Mouse (Mus musculus): ENCODE measurements at regions not wholly inside any gene's neighbourhood (a gene's known extent, or its start where the extent isn't known, plus 50 kb on each side); places are given as distances from the start of the nearest gene placed in this dataset.

- H3K79me2 ChIP-seq (ENCODE audit: control insufficient read depth, insufficient read depth, low read length, poor library complexity), result no peaks in the 10 kb centered on the region
- H3K9ac ChIP-seq (ENCODE audit: control insufficient read depth, low read depth, low read length, poor library complexity, severe bottlenecking), result no peak overlapping the region
- H3K9me3 ChIP-seq (replicated peaks; ENCODE audit: insufficient read depth, low read length), result no peaks in the 10 kb centered on the region
- no peak overlapping the region for H3K27ac ChIP-seq (ENCODE audit: control insufficient read depth, low read depth, low read length)
- no peaks in the 10 kb centered on the region for H3K27me3 ChIP-seq (ENCODE audit: control insufficient read depth in 1 of 2, insufficient read depth in 2 of 2, low read length in 2 of 2)
- no peak for TF ChIP-seq E2F4 (IDR thresholded peaks at IDR 0.05; ENCODE audit: borderline replicate concordance, low read depth, low read length)
- TF ChIP-seq BHLHE40 (IDR thresholded peaks at IDR 0.05; ENCODE audit: borderline replicate concordance, low read depth, low read length), result no peak
- no peak for TF ChIP-seq ELF1 (IDR thresholded peaks at IDR 0.05; ENCODE audit: low read depth, low read length)
- no peak for TF ChIP-seq POLR2A (IDR thresholded peaks at IDR 0.05; ENCODE audit: control insufficient read depth in 1 of 2, insufficient read depth in 1 of 2, low read depth in 1 of 2, low read length in 2 of 2, poor library complexity in 1 of 2)
- TF ChIP-seq MYB (IDR thresholded peaks at IDR 0.05; ENCODE audit: low read depth, low read length), result no peak
- H3K4me3 ChIP-seq (ENCODE audit: control insufficient read depth in 1 of 2, insufficient read depth in 1 of 2, low read depth in 2 of 2, low read length in 2 of 2), result no peak overlapping the region
- no peak for DNase-seq (ENCODE audit: low read depth, low spot score)
- no peaks in the 10 kb centered on the region for H3K36me3 ChIP-seq (ENCODE audit: control insufficient read depth in 1 of 2, insufficient read depth in 2 of 2, low read length in 2 of 2)
- no peaks in the 10 kb centered on the region for H3K4me1 ChIP-seq (ENCODE audit: control insufficient read depth in 1 of 2, insufficient read depth in 2 of 2, low read length in 2 of 2)
These were observed 317.0 kb downstream of the Prr30 start for GRCm38 (mm10) chr14:100883115-100883514.

- Histone ChIP-seq H3K36me3 (ENCODE audit: control insufficient read depth in 1 of 2, insufficient read depth in 2 of 2, low read length in 2 of 2) (no peaks in the 10 kb centered on the region), H3K4me1 (ENCODE audit: control insufficient read depth in 1 of 2, insufficient read depth in 2 of 2, low read length in 2 of 2) (no peaks in the 10 kb centered on the region), H3K27ac (ENCODE audit: control insufficient read depth, low read depth, low read length) (no peak overlapping the region), H3K4me3 (ENCODE audit: control insufficient read depth in 1 of 2, insufficient read depth in 1 of 2, low read depth in 2 of 2, low read length in 2 of 2) (no peak overlapping the region), H3K9ac (ENCODE audit: control insufficient read depth, low read depth, low read length, poor library complexity, severe bottlenecking) (no peak overlapping the region), H3K79me2 (ENCODE audit: control insufficient read depth, insufficient read depth, low read length, poor library complexity) (no peaks in the 10 kb centered on the region), H3K9me3 (replicated peaks; ENCODE audit: insufficient read depth, low read length) (no peaks in the 10 kb centered on the region), H3K27me3 (ENCODE audit: control insufficient read depth in 1 of 2, insufficient read depth in 2 of 2, low read length in 2 of 2) (no peaks in the 10 kb centered on the region)
- TF ChIP-seq MAFK (IDR thresholded peaks at IDR 0.05; ENCODE audit: borderline replicate concordance, low read depth, low read length) (no peak), ETS1 (IDR thresholded peaks at IDR 0.05; ENCODE audit: low read depth, low read length) (no peak), ZKSCAN1 (IDR thresholded peaks at IDR 0.05; ENCODE audit: low read depth, low read length) (no peak), USF1 (IDR thresholded peaks at IDR 0.05; ENCODE audit: low read depth, low read length) (no peak), ZMIZ1 (IDR thresholded peaks at IDR 0.05; ENCODE audit: low read depth, low read length) (no peak), SMC3 (IDR thresholded peaks at IDR 0.05; ENCODE audit: low read depth, low read length) (no peak), TCF12 (IDR thresholded peaks at IDR 0.05; ENCODE audit: low read depth, low read length) (no peak), RAD21 (IDR thresholded peaks at IDR 0.05; ENCODE audit: low read depth, low read length) (no peak), ZNF384 (IDR thresholded peaks at IDR 0.05; ENCODE audit: low read depth, low read length) (no peak), SIN3A (IDR thresholded peaks at IDR 0.05; ENCODE audit: low read length) (no peak), UBTF (IDR thresholded peaks at IDR 0.05; ENCODE audit: borderline replicate concordance, insufficient read depth, low read depth, low read length) (no peak), MXI1 (IDR thresholded peaks at IDR 0.05; ENCODE audit: low read depth, low read length) (no peak), TBP (IDR thresholded peaks at IDR 0.05; ENCODE audit: low read depth, low read length) (no peak), MAX (IDR thresholded peaks at IDR 0.05; ENCODE audit: low read length) (no peak)
- no peak for DNase-seq (ENCODE audit: low read depth, low spot score)
These were observed 320.0 kb downstream of the Prr30 start for GRCm38 (mm10) chr14:100880103-100880502.
